Mouse (Mus musculus) heart, adult 2 months (tissue): ENCODE measurements at regions not wholly inside any gene's neighbourhood (a gene's known extent, or its start where the extent isn't known, plus 50 kb on each side); places are given as distances from the start of the nearest gene placed in this dataset.

ENCODE experiments used
- CTCF ChIP-seq: fragments of 200-600 bp; IDR thresholded peaks from 2 replicates; pipeline ENCODE4 v1.8.1; 2022; ENCODE audit warnings: antibody characterized with exemption, mild to moderate bottlenecking, moderate library complexity
- EP300 ChIP-seq: fragments of 200-500 bp; IDR thresholded peaks from 2 replicates; pipeline ENCODE4 v1.6.1; 2011; ENCODE audit warnings: low read depth, low read length, control low read depth; ENCODE audit not compliant: insufficient read depth
- POLR2A ChIP-seq: fragments of 200-500 bp; IDR thresholded peaks from 2 replicates; pipeline ENCODE4 v1.6.1; 2011; ENCODE audit warnings: mild to moderate bottlenecking, low read depth, low read length, control low read depth; ENCODE audit not compliant: insufficient read depth

DNA sequence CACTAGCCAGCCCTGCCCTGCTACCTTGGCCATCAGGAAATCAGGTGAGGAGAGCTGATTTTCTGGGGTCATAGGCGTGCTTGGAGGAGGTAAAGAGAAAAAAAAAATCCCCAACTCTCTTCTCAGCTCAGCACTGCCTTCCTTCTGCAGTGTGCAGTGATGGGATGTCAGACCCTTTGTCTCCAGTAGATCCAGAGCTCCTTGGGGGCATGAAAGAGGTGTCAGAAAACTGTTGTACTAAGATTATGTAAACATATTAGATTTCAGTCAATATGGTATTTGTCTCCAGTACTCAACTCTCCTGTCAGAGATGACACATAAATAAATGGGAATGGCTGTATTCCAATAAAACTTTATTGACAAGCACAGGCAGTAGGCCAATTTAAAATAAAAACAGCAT lies 226.8 kb upstream of the Ercc4 start:
- TF ChIP-seq POLR2A (no peak), EP300 (no peak), CTCF (no peak)
